Mouse (Mus musculus) bone marrow, adult 2 months (tissue): ENCODE results near the gene Msln.

Experiments used
- CTCF ChIP-seq: fragments of 200-500 bp; IDR thresholded peaks from 2 replicates; pipeline ENCODE4 v1.5.1; 2011; ENCODE audit warnings: low read length, control low read depth; ENCODE audit not compliant: control insufficient read depth, insufficient read depth
- POLR2A ChIP-seq: fragments of 200-500 bp; IDR thresholded peaks from 2 replicates; pipeline ENCODE4 v1.6.1; 2011; ENCODE audit warnings: low read depth, mild to moderate bottlenecking, control low read depth, low read length, borderline replicate concordance; ENCODE audit not compliant: control insufficient read depth

GRCm38 (mm10) chr17:25743831-25744230, 10.3 kb downstream of the Msln start:
- TF ChIP-seq POLR2A (no peak), CTCF (no peak)
